Mouse (Mus musculus): ENCODE data around the gene Cyp2w1.

The Cyp2w1 gene

GRCm38 (mm10) chr5:139352317-139352716, at the start of gene Cyp2w1:
Gene Cyp2w1, plus strand, starts transcription at chr5:139352617.
- no peak for DNase-seq (ENCODE audit: low read depth, low spot score)

GRCm38 (mm10) chr5:139303646-139304061, 48.8 kb upstream of the Cyp2w1 start:
- DNase-seq (ENCODE audit: low read depth, low spot score): peak; percentile 91

GRCm38 (mm10) chr5:139309946-139310345, 42.5 kb upstream of the Cyp2w1 start:
- peak; percentile 51 for DNase-seq (ENCODE audit: low read depth, low spot score)

GRCm38 (mm10) chr5:139310477-139310876, 41.9 kb upstream of the Cyp2w1 start:
- no peak for DNase-seq (ENCODE audit: low read depth, low spot score)

- DNase-seq (ENCODE audit: low read depth, low spot score): no peak
These were observed 40.6 kb upstream of the Cyp2w1 start for GRCm38 (mm10) chr5:139311822-139312221.

GRCm38 (mm10) chr5:139313536-139313935, 38.9 kb upstream of the Cyp2w1 start:
- no peak for DNase-seq (ENCODE audit: low read depth, low spot score)

GRCm38 (mm10) chr5:139314941-139315642, 37.3 kb upstream of the Cyp2w1 start:
- no peak for DNase-seq (ENCODE audit: low read depth, low spot score)

- no peak for DNase-seq (ENCODE audit: low read depth, low spot score)
These were observed 35.3 kb upstream of the Cyp2w1 start for GRCm38 (mm10) chr5:139316982-139317675.

GRCm38 (mm10) chr5:139317751-139318504, 34.5 kb upstream of the Cyp2w1 start:
- DNase-seq (ENCODE audit: low read depth, low spot score): no peak

GRCm38 (mm10) chr5:139320424-139320823, 32.0 kb upstream of the Cyp2w1 start:
- DNase-seq (ENCODE audit: low read depth, low spot score): no peak

- DNase-seq (ENCODE audit: low read depth, low spot score): no peak
These were observed 31.1 kb upstream of the Cyp2w1 start for GRCm38 (mm10) chr5:139321331-139321730.

GRCm38 (mm10) chr5:139323260-139323924, 29.0 kb upstream of the Cyp2w1 start:
- no peak for DNase-seq (ENCODE audit: low read depth, low spot score)

- DNase-seq (ENCODE audit: low read depth, low spot score): no peak
These were observed 28.3 kb upstream of the Cyp2w1 start for GRCm38 (mm10) chr5:139324045-139324491.

GRCm38 (mm10) chr5:139324691-139325394, 27.6 kb upstream of the Cyp2w1 start:
- peak; percentile 79 for DNase-seq (ENCODE audit: low read depth, low spot score)

GRCm38 (mm10) chr5:139325395-139325966, 26.9 kb upstream of the Cyp2w1 start, which contains the start of gene Adap1:
Gene Adap1, minus strand, starts transcription at chr5:139325622.
- peak; percentile 80 for DNase-seq (ENCODE audit: low read depth, low spot score)

GRCm38 (mm10) chr5:139326111-139326696, 26.2 kb upstream of the Cyp2w1 start:
- DNase-seq (ENCODE audit: low read depth, low spot score): peak; percentile 39

- no peak for DNase-seq (ENCODE audit: low read depth, low spot score)
These were observed 25.3 kb upstream of the Cyp2w1 start for GRCm38 (mm10) chr5:139326986-139327633.

GRCm38 (mm10) chr5:139327634-139328020, 24.8 kb upstream of the Cyp2w1 start:
- no peak for DNase-seq (ENCODE audit: low read depth, low spot score)

GRCm38 (mm10) chr5:139330766-139331165, 21.7 kb upstream of the Cyp2w1 start:
- no peak for DNase-seq (ENCODE audit: low read depth, low spot score)

- DNase-seq (ENCODE audit: low read depth, low spot score): peak; percentile 56
These were observed 20.7 kb upstream of the Cyp2w1 start for GRCm38 (mm10) chr5:139331742-139332141.

Data from CD4-positive helper T cell, adult 2 months (primary cell).